Mouse (Mus musculus) ovary, postnatal 10 days (tissue): ENCODE data around the gene Iqcf1.

ENCODE experiments used
- DNase-seq: peaks from one replicate; pipeline ENCODE4 v3.0.0; 2022; ENCODE audit warnings: low spot score

The Iqcf1 gene

DNA sequence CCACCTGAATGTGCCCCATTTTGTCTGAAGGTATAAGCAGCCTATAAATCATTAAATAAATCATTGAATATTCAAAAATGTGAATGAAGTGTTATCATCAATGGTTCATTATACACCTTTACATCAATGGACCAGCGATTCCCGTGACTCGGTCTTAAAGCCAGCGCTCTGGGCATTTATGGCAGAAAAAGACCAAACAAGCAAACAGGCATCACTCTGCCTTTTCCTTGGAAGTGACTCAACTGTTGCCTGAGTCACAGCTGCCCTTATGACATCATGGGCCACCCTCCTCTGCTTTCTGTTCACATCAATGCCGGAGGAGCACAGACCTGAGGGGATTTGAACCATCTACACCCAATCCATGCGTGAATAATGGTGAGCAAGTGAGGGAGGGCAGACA lies at the start of gene Iqcf1:
Iqcf1 (plus strand) TSS at position 301 of the 400 bp plus-strand sequence.
- DNase-seq = no peak

GRCm38 (mm10) chr9:106450661-106451060 lies 49.1 kb upstream of the Iqcf1 start:
- DNase-seq = no peak

GRCm38 (mm10) chr9:106451298-106451697 lies 48.5 kb upstream of the Iqcf1 start:
- no peak for DNase-seq

DNA sequence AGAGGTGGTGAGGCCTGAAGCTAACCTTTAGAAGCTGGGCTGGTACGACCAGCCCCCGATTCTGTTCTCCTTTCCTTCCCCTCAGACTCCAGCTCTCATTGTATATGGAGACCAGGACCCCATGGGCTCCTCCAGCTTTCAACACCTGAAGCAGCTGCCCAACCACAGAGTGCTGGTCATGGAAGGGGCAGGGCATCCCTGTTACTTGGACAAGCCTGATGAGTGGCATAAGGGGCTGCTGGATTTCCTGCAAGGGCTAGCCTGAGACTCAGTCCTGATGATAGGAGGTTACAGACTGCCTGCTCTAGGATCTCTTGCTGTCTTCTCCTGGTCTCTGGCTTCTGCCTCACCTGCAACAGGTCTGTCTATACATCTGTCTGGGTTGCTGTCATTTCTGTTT lies 47.9 kb upstream of the Iqcf1 start:
- no peak for DNase-seq

DNA sequence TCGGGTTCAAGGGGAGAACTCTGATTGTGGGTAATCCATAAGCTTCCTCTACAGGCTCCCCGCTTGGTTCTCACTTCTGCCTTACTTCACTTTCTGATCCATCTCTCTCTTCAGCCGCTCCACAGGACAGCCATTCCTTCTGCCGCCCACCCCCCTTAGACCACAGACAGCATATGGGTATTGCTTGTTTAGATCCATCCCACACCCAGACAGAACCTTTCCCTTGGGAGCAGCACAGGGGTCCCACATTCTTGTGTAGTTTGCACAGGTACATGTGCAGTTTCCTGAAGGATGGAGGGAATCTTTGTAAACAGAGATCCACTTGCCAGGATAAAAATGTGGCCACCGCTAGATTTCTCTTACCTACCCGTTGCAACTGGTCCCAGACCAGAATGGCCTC lies 47.4 kb upstream of the Iqcf1 start:
- no peak for DNase-seq

- DNase-seq = no peak
Measured at GRCm38 (mm10) chr9:106452821-106453220, 46.9 kb upstream of the Iqcf1 start.

GRCm38 (mm10) chr9:106453271-106454070 lies 46.3 kb upstream of the Iqcf1 start, which contains the start of gene Pcbp4:
Gene Pcbp4, plus strand, starts transcription at chr9:106453291.
- DNase-seq = peak; percentile 47

DNA sequence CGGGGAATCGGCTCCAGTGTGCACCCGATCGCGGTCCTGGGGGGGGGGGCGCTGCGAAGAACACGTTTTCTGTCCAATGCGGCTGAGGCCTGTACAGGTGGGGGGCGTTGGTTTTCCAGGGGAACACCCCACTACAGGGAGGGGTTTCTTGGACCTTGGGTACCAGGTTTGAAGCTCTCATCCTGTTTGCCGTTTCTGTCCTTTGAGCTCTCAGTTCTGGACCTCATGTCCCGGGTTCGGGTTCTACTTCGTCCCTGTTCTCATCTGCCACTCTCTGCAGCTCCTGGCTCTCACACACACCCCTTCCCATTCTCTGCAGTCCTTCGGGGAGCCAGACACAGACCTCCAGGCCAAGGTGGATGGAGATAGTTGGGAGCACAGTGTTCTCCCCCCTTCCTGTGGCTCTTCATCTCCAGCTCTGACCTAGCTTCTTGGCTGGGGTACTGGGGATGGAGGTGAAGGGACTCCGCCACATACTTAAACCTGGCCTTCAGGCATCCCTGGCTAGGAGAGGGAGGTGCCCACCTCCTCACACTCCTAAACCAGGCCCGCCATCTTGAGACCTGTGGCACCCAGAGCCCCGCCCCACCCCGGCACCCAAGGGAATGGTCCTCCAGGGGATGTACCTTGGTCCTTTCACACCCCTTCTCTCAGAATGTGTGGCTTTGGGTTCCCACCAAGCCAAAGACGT lies 45.6 kb upstream of the Iqcf1 start:
- DNase-seq = no peak

DNA sequence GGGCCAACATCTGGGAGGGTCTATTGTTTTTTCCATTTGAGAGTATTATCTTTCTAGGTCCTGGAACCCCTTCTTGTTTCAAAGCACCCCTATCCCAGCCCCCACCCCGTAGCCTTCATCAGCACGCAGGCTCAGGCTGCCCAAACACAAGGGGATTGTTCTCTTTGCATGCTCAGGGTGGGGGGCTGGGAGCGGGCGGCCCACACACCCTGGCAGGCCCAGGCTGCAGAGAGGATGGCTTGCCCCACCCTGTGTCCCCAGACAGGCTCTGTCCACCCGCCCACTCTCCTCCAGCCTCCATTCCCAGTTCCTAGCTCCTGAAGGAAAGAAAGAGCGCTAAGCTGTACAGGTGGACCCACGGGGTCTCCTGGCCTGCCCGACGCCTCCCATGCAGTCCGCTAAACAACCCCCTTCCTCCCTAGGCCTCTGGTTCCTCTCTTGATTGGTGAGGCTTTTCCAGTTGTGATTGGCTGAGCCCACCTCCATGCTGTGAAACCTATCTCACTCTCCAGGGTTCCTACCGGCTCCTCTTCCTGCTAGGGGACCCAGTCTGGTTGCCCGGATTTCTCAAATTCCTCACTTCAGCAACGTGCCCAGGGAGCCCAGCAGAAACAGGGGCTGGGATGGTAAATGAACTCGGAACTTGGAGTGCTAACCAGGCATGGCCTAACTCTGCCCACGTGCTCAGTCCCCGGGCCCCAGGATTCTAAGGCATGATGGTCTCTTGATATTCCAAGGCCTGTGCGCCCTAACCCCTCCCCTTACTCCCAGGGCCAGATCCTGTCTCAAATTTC lies 44.7 kb upstream of the Iqcf1 start:
- no peak for DNase-seq

GRCm38 (mm10) chr9:106456325-106457162 lies 43.2 kb upstream of the Iqcf1 start:
- DNase-seq = no peak

GRCm38 (mm10) chr9:106457163-106457559 lies 42.6 kb upstream of the Iqcf1 start:
- DNase-seq = no peak

DNA sequence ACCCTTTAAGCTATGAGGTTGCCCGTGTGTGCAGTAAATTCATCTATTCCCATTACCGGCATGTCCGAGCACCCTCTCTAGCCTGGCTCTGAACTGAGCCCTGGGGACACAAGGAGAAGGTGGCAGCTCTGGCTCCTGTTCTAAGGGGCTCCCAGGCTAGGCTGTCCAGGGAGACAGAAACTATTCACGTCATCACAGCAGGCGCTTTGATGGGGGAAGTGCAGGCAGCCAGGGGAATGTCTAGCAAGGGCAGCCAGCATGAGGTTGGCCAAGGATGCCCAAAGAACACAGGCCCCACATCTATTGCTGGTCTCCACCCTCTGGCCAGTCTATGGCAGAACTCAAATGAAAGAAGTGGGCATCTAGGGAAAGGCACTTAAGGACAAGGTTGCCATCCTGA lies 41.8 kb upstream of the Iqcf1 start:
- no peak for DNase-seq

GRCm38 (mm10) chr9:106459946-106460345 lies 39.8 kb upstream of the Iqcf1 start:
- DNase-seq = no peak

GRCm38 (mm10) chr9:106460401-106461025 lies 39.3 kb upstream of the Iqcf1 start:
- no peak for DNase-seq

- no peak for DNase-seq
Measured at GRCm38 (mm10) chr9:106461026-106461415, 38.7 kb upstream of the Iqcf1 start.

DNA sequence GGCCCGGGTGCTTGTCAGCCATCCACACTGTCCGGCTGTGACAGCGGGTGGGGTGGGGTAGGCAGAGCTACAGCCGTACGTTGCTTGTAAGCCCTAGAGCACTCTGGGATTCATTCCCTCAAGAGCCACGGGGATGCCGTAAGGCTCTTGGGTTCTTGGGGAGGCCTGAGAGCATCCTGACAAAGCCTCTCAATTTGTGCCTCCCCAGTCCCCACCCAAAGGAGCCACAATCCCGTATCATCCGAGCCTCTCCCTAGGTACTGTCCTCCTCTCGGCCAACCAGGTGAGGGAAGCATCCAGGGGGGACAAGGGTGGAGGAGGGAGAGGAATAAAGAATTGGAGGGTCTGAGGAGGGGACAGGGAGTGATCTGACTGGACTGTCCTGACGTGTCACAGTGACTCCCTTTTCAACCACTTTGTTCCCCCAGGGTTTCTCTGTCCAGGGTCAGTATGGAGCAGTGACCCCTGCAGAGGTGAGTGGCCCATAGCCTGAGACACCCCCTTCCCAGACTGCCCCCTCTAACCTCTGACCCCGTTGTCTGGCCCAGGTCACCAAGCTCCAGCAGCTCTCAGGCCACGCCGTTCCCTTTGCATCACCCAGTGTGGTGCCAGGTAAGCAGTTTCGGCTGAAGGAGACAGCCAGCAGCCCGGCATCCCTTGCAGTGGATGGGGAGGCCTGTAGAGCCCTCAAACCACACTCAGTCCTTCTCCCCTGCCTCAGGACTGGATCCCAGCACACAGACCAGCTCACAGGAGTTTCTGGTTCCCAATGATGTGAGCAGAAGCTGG lies 37.9 kb upstream of the Iqcf1 start:
- no peak for DNase-seq

- no peak for DNase-seq
Measured at GRCm38 (mm10) chr9:106462430-106462800, 37.4 kb upstream of the Iqcf1 start.

DNA sequence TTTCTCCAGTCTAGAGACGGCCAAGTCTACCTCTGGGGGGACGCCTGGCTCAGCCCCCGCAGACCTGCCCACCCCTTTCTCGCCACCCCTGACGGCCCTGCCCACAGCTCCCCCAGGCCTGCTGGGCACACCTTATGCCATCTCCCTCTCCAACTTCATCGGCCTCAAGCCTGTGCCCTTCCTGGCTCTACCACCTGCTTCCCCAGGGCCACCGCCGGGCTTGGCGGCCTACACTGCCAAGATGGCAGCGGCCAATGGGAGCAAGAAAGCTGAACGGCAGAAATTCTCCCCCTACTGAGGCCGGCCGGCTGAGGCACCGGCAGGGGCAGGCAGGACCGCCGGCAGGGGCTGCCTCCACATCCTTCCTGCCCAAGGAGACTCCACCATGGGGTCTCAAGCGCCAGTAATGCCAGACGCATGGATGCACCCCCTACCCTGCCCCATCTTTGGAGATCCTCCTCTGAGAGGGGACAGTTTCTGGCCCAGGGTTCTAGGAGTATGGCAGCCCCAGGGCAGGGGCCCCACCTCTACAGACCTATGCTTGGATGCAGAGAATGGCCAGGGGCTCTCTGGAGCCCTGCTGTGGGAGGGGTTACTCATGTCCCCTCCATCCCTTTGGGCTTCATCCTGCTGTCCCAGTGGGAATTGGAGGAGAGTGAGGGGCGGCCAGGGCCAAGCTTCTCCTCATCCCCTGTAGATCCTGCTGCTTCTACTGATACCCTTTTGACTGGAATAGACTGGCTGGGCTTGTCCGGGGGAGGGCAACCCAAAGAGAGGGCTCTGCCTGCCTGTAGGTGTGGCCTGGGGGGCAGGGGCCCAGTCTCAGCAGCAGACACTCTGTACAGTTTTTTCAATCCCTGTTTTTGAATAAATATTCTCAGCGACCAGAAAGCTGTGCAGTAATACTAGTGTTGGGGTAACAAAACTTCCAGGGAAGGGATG lies 36.4 kb upstream of the Iqcf1 start:
- DNase-seq = no peak
